Mouse (Mus musculus) limb, embryonic 11.5 days (tissue): ENCODE measurements around the gene Uck1. TPM values are rescaled to one million over a fixed set of nuclear protein-coding genes. Genes with fewer than 3 reads are reported as not detected.

Experiments
- ATAC-seq: fragments of 200-750 bp; cut with Nextera tagmentation; 2 replicates; pipeline ENCODE4 v1.8.0; 2017; ENCODE audit warnings: low read depth; ENCODE audit not compliant: insufficient number of reproducible peaks, low FRiP score, low TSS enrichment
- DNase-seq: peaks from one replicate; pipeline ENCODE4 v3.0.0-alpha.2; 2015; ENCODE audit warnings: low spot score
- H3K27ac ChIP-seq: fragments of 300-500 bp; sonication (generic); replicated peaks from 2 replicates; pipeline ENCODE4 v1.5.1; 2014; ENCODE audit warnings: low read depth, mild to moderate bottlenecking, low read length
- H3K27me3 ChIP-seq: fragments of 300-500 bp; sonication (generic); 2 replicates; pipeline ENCODE4 v1.6.1; 2014; ENCODE audit warnings: mild to moderate bottlenecking, low read length, mixed read lengths; ENCODE audit not compliant: control insufficient read depth, insufficient read depth
- H3K36me3 ChIP-seq: fragments of 300-500 bp; sonication (generic); 2 replicates; pipeline ENCODE4 v1.6.1; 2014; ENCODE audit warnings: mild to moderate bottlenecking, low read length, moderate library complexity, mixed read lengths; ENCODE audit not compliant: control insufficient read depth, insufficient read depth
- H3K4me1 ChIP-seq: fragments of 300-500 bp; sonication (generic); 2 replicates; pipeline ENCODE4 v1.6.1; 2014; ENCODE audit warnings: low read length, mixed read lengths; ENCODE audit not compliant: control insufficient read depth, insufficient read depth
- H3K4me2 ChIP-seq: fragments of 300-500 bp; sonication (generic); 2 replicates; pipeline ENCODE4 v1.6.1; 2014; ENCODE audit warnings: low read depth, mild to moderate bottlenecking, moderate library complexity; ENCODE audit not compliant: severe bottlenecking
- H3K4me3 ChIP-seq: fragments of 300-500 bp; sonication (generic); 2 replicates; pipeline ENCODE4 v1.5.1; 2014; ENCODE audit warnings: low read depth, low read length
- H3K9ac ChIP-seq: fragments of 300-500 bp; sonication (generic); 2 replicates; pipeline ENCODE4 v1.6.1; 2014; ENCODE audit warnings: mild to moderate bottlenecking, low read length
- H3K9me3 ChIP-seq: fragments of 300-500 bp; sonication (generic); 2 replicates; pipeline ENCODE4 v1.6.1; 2016; ENCODE audit warnings: low read length; ENCODE audit not compliant: control insufficient read depth
- WGBS: fragments of 180-500 bp; shearing (Covaris S2); extraction: QIAGEN DNeasy Blood & Tissue Kit; methylation state at CpG from one replicate; pipeline ENCODE4 v1.1.7; 2014; 5-methylcytosine and 5-hydroxymethylcytosine counted together
- polyA plus RNA-seq: library from polyadenylated mRNA; unstranded; fragments of >200 nt; fragmentation: Nextera tagmentation; extraction: Ambion mirVana; gene quantifications from 2 replicates; pipeline ENCODE4 v1.2.1, GENCODE M21; 2014

Gene Uck1
- 58.6 and 61.5 TPM in 2 replicates for polyA plus RNA-seq

GRCm38 (mm10) chr2:32259657-32260417 is at the start of gene Uck1:
Uck1 (minus strand) TSS chr2:32260159.
- Histone ChIP-seq H3K9ac (peak within 1 kb of the TSS; percentile 80), H3K36me3 (peaks cover 15% of the 10 kb centered on the region), H3K27me3 (no peaks in the 10 kb centered on the region), H3K4me1 (peaks cover 6% of the 10 kb centered on the region; the same call in 1 of the 2 replicates), H3K9me3 (no peaks in the 10 kb centered on the region), H3K27ac (no peak within 1 kb of the TSS), H3K4me2 (peak within 1 kb of the TSS; percentile 75), H3K4me3 (peak within 1 kb of the TSS; percentile 74)
- WGBS: 2% methylated on average over 59 of the region's 59 CpGs
- peak; percentile 83 for ATAC-seq
- DNase-seq: peak; percentile 84

- DNase-seq (no peak), ATAC-seq (no peak)
- H3K4me2 ChIP-seq: no peak overlapping the region
- H3K4me3 ChIP-seq: no peak overlapping the region
- 0 out of 2 replicates have a peak overlapping the region, but pooled peaks have one; percentile 8 for H3K27ac ChIP-seq
- no peaks in the 10 kb centered on the region for H3K9me3 ChIP-seq
- H3K4me1 ChIP-seq: peaks cover 25% of the 10 kb centered on the region
- no peaks in the 10 kb centered on the region for H3K27me3 ChIP-seq
- H3K36me3 ChIP-seq: peaks cover 25% of the 10 kb centered on the region
- no peak overlapping the region; the same call in 1 of the 2 replicates for H3K9ac ChIP-seq
- 85% methylated on average over 16 of the region's 16 CpGs for WGBS
These were observed 49.1 kb upstream of the Uck1 start for GRCm38 (mm10) chr2:32308870-32309568.

- 57% methylated on average over 8 of the region's 8 CpGs for WGBS
- Histone ChIP-seq H3K4me2 (no peak overlapping the region), H3K36me3 (peaks cover 27% of the 10 kb centered on the region), H3K4me3 (no peak overlapping the region), H3K9ac (no peak overlapping the region), H3K4me1 (peaks cover 25% of the 10 kb centered on the region), H3K27ac (no peak overlapping the region), H3K27me3 (no peaks in the 10 kb centered on the region), H3K9me3 (no peaks in the 10 kb centered on the region)
- ATAC-seq: no peak
- peak; percentile 82 for DNase-seq
These were observed 48.2 kb upstream of the Uck1 start for GRCm38 (mm10) chr2:32307941-32308760.

GRCm38 (mm10) chr2:32307247-32307798 is 47.4 kb upstream of the Uck1 start:
- peaks cover 23% of the 10 kb centered on the region for H3K4me1 ChIP-seq
- H3K36me3 ChIP-seq: peaks cover 27% of the 10 kb centered on the region
- no peak overlapping the region for H3K27ac ChIP-seq
- no peak overlapping the region for H3K4me3 ChIP-seq
- H3K4me2 ChIP-seq: no peak overlapping the region
- H3K9me3 ChIP-seq: no peaks in the 10 kb centered on the region
- H3K27me3 ChIP-seq: no peaks in the 10 kb centered on the region
- H3K9ac ChIP-seq: no peak overlapping the region
- DNase-seq: no peak
- WGBS: 88% methylated on average over 6 of the region's 6 CpGs
- no peak for ATAC-seq

- Histone ChIP-seq H3K9ac (peak overlapping the region; percentile 34; the same call in 1 of the 2 replicates), H3K27me3 (no peaks in the 10 kb centered on the region), H3K4me2 (no peak overlapping the region), H3K9me3 (no peaks in the 10 kb centered on the region), H3K4me3 (no peak overlapping the region), H3K27ac (no peak overlapping the region), H3K36me3 (peaks cover 27% of the 10 kb centered on the region), H3K4me1 (peaks cover 17% of the 10 kb centered on the region)
- no peak for ATAC-seq
- WGBS: 90% methylated on average over 9 of the region's 9 CpGs
- DNase-seq: no peak
These were observed 46.2 kb upstream of the Uck1 start for GRCm38 (mm10) chr2:32306176-32306575.

GRCm38 (mm10) chr2:32305668-32306067 is 45.7 kb upstream of the Uck1 start:
- no peak overlapping the region; the same call in 1 of the 2 replicates for H3K27ac ChIP-seq
- ATAC-seq (no peak), DNase-seq (no peak)
- WGBS: 92% methylated on average over 5 of the region's 5 CpGs
- peaks cover 27% of the 10 kb centered on the region for H3K36me3 ChIP-seq
- H3K4me3 ChIP-seq: no peak overlapping the region
- no peaks in the 10 kb centered on the region for H3K27me3 ChIP-seq
- H3K4me1 ChIP-seq: peaks cover 13% of the 10 kb centered on the region
- H3K4me2 ChIP-seq: no peak overlapping the region
- peak overlapping the region; percentile 34 for H3K9ac ChIP-seq
- no peaks in the 10 kb centered on the region for H3K9me3 ChIP-seq

GRCm38 (mm10) chr2:32304145-32304832 is 44.3 kb upstream of the Uck1 start:
- Histone ChIP-seq H3K27ac (no peak overlapping the region), H3K27me3 (no peaks in the 10 kb centered on the region), H3K4me2 (no peak overlapping the region), H3K36me3 (peaks cover 24% of the 10 kb centered on the region), H3K9ac (no peak overlapping the region), H3K4me1 (peaks cover 3% of the 10 kb centered on the region; the same call in 1 of the 2 replicates), H3K9me3 (no peaks in the 10 kb centered on the region), H3K4me3 (no peak overlapping the region)
- 0 out of 2 replicates have a peak, but pooled peaks have one; percentile 38 for ATAC-seq
- peak; percentile 91 for DNase-seq
- 48% methylated on average over 8 of the region's 8 CpGs for WGBS
